Mouse (Mus musculus) ES-Bruce4 (cell line): ENCODE results near the gene Mrfap1.

Experiments
- CTCF ChIP-seq: IDR thresholded peaks from one replicate; pipeline ENCODE4 v1.8.1; 2011; ENCODE audit warnings: low read depth, low read length
- EP300 ChIP-seq: IDR thresholded peaks from 2 replicates; pipeline ENCODE4 v1.6.1; 2011; ENCODE audit warnings: low read depth, low read length; ENCODE audit not compliant: insufficient read depth
- POLR2A ChIP-seq: IDR thresholded peaks from one replicate; pipeline ENCODE4 v1.8.1; 2011; ENCODE audit warnings: low read length; ENCODE audit not compliant: insufficient read depth

- TF ChIP-seq POLR2A (no peak), CTCF (peak; percentile 36), EP300 (no peak)
Measured at GRCm38 (mm10) chr5:36817738-36818137, 21.2 kb upstream of the Mrfap1 start.
